Mouse (Mus musculus): ENCODE results near the gene Ccdc175.

Ccdc175 gene

GRCm38 (mm10) chr12:72102776-72103175 lies 82.1 kb downstream of the Ccdc175 start:
- no peak for DNase-seq (ENCODE audit: low spot score)

- no peak for DNase-seq (ENCODE audit: low spot score)
Observed at GRCm38 (mm10) chr12:72096966-72097365, 87.9 kb downstream of the Ccdc175 start.

- no peak for DNase-seq (ENCODE audit: low spot score)
Observed at GRCm38 (mm10) chr12:72089802-72090201, 95.0 kb downstream of the Ccdc175 start.

DNA sequence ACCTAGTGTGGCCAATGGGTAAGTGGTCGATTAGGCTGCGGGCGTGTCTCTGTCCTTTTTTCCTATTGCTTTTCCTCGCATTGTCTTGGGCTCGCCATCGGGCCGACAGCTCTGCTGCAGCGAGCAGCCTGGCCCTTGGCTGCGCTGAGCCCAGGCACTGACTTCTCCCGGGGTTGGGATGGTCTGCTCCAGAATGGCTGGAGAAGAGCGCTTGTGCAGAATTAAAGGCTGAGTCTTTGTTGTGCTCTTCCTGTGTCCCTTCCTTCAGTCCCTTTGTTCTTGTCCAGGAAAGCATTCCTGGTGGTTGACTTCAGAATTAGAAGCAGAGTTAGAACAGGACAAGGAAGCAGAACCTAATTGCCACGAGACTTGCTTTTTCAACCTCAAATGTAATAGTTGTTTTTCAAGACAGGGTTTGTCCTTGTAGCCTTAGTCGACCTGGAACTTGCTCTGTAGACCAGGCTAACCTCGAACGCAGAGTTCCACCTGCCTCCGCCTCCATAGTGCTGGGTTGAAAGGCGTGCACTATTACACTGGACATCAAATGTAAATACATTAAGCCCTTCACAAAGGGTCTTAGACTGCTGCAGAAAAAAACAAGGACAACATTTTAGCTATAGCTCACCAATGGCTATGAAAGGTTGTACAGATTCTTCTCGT lies 98.5 kb downstream of the Ccdc175 start:
- DNase-seq (ENCODE audit: low spot score) = no peak

- DNase-seq (ENCODE audit: low spot score) = peak; percentile 100
Observed at GRCm38 (mm10) chr12:72085329-72086165, 99.3 kb downstream of the Ccdc175 start, which contains the start of the genes L3hypdh and Jkamp. L3hypdh (minus strand) TSS chr12:72085439. Jkamp (plus strand) TSS chr12:72085589.

GRCm38 (mm10) chr12:72085024-72085328 lies 99.9 kb downstream of the Ccdc175 start:
- no peak for DNase-seq (ENCODE audit: low spot score)

DNA sequence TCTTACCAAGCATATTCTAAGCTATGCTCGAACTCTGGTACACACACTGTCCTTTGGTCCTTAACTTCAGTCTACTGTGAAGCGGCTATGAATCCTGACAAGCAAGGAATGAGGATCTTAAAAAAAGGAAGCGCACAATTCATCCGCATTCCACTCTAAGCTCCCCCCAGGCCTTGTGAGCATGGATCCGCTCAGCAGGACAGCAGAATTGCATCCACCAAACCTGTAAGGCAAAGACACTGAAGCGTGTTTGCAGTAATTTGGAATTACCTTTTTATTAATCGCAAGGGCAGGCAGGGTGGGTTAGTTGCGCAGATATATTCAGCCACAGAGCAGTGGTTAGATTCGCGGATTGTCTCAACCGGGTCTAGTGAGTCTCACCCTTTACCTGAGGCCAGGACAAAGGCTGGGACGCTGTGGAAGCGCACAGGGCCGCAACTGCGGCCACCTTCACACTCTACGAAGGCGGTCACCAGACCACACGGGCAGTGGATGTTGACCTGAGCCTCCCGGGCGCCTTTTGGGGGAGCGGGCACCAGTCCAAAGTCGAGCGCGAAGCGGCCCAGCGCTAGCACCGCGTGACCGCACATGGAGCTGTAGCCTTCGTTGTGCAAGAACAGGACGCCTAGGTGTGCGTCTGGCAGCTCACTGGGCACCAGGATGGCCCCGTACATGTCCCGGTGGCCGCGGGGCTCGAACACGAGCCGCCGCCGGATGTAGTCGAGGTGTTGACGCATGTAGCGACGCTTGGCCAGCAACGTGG lies 100.4 kb downstream of the Ccdc175 start:
- no peak for DNase-seq (ENCODE audit: low spot score)

DNA sequence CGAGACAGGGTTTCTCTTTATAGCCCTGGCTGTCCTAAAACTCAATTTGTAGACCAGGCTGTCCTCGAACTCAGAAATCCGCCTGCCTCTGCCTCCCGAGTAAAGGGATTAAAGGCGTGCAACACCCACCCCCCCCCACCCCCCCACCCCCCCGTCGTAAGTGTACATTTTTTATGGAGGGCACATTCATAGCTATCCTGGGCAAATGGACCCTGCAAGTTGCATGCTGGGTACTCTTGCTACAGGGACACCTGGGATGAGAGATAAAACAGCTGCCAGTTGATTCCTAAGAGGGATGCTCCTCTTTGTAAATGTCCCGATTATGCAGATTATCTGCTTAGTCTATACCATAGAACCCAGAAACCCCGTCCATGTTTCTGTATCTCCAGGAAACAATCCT lies 101.6 kb downstream of the Ccdc175 start:
- DNase-seq (ENCODE audit: low spot score) = no peak

GRCm38 (mm10) chr12:72082370-72082769 lies 102.5 kb downstream of the Ccdc175 start:
- no peak for DNase-seq (ENCODE audit: low spot score)

- DNase-seq (ENCODE audit: low spot score) = no peak
Observed at GRCm38 (mm10) chr12:72081961-72082360, 102.9 kb downstream of the Ccdc175 start.

DNA sequence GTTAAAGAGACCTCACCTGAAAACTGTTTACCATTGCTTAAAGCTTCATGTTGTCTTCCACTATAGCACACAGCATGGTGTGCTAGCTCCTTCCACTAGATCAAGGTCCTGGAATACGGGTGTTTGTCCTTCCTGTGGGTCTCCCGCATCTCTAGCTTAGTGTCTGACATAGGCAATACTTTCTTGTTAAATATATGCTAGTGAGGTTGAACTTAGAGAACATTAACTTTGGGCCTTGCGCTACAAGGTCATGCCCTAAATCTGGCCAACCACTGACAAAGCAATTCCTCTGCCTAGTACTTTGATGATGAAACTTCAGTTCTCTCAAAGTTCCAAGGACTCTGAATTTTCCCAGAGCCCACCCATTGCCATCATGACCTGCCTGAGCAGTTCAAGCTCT lies 106.6 kb downstream of the Ccdc175 start:
- no peak for DNase-seq (ENCODE audit: low spot score)

- DNase-seq (ENCODE audit: low spot score) = peak; percentile 76
Observed at GRCm38 (mm10) chr12:72070327-72071269, 114.2 kb downstream of the Ccdc175 start, which contains the start of gene Gpr135. Gpr135 (minus strand) TSS chr12:72071125.

GRCm38 (mm10) chr12:72069626-72070326 lies 115.1 kb downstream of the Ccdc175 start:
- no peak for DNase-seq (ENCODE audit: low spot score)

DNA sequence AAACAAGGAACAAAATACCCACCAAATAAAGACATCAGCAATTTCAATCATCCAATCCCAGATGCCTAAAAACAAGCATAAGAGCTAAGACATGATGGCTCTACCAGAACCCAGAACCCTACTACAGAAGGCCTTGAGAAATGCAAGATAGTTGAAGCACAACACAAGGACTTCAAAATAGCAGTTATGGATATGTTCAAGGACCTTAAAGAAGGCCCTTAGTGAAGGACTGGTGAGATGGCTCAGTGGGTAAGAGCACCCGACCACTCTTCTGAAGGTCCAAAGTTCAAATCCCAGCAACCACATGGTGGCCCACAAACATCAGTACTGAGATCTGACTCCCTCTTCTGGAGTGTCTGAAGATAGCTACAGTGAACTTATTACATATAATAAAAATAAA lies 127.0 kb downstream of the Ccdc175 start:
- DNase-seq (ENCODE audit: low spot score) = no peak

DNA sequence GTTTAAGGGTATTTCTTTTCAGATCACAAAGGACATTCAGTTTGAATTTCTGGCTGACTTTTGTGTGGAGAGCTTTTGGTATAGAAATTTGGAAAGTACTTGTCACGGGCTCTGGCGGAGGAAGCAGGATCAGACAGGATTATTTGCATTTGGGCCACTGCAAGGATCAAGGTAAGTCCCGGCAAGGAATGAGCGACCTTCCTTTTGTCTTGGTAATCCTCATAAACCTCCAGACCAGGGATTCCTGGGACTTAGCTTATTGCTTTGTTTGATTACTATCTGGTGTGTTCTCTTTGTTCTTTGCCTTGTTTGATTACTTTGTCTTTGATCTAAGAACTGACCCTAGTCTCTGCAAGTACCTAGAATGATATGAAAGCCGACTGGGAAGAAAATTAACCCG lies 131.0 kb downstream of the Ccdc175 start:
- no peak for DNase-seq (ENCODE audit: low spot score)

DNA sequence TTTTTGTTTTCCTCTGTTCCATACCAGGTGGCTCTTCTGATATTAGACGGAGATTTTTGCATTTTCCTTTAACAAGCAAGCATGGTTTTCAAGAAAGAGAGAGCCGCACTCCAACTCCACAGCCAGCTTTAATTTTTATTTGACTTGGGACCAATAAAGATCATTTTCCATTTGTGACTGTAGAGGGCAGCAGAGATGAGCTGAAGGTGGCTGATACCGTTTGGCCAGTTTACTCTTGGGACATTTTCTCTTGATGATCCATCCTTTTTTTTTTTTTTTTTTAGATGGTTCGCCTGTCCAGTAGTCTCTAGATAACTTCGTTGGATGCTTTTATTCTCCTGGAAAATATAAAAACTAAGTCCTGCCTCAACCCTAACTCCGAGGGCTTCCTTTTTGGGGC lies 131.5 kb downstream of the Ccdc175 start:
- peak; percentile 31 for DNase-seq (ENCODE audit: low spot score)

- DNase-seq (ENCODE audit: low spot score) = no peak
Observed at GRCm38 (mm10) chr12:72052571-72052970, 132.3 kb downstream of the Ccdc175 start.
